Mouse (Mus musculus): ENCODE results near the gene Hspa8.

DNA sequence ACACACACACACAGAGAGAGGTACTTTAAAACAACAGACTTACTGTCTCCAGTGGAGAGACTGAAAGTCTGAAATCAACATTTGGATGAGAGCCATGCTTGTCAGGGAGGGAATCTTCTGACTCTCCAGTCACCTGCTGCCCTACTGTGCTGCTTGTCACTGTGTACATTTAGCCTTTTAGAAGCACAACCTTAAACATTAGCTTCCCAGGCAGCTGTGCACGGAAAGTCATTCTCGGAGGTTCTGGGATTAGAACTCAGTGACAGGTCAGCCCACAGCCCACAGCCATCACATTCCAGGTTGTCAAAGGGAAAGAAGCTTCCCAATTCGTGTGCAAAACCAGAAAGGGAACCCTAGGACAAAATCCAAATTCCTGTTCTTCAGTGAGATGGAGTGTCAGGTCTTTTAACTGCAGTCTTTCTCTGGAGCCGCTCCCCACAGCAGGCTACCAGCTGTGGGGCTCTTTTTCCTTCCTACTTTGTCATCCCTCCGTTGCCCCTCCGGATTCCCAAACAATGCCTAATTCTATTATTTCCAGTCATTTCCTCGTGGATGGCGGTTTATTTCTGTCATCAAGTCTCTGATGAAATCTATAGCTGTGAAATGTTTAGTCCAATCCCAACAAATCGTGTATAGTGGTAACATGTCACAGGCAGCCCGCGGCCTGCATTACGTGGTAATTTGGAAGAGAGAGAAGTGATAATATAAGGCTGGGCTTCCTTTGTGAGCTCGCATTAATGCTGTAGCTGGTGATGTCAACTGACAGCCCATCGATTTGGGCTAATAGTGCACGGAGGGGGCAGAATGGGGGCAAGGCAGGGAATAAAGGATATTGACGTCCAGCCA, 7.5 kb downstream of the Hspa8 start:
- no peak for TF ChIP-seq CTCF (IDR thresholded peaks at IDR 0.05; ENCODE audit: insufficient read depth, low read depth, low read length)
- TF ChIP-seq POLR2A (IDR thresholded peaks at IDR 0.05; ENCODE audit: insufficient read depth, low read depth, low read length), result no peak

All from olfactory bulb, adult 2 months (tissue).